Mouse (Mus musculus) thymus, adult 2 months (tissue): ENCODE data around the gene Ctcf.

Source experiments
- CTCF ChIP-seq: fragments of 200-500 bp; IDR thresholded peaks from 2 replicates; pipeline ENCODE4 v1.5.1; 2012; ENCODE audit warnings: mild to moderate bottlenecking, control low read depth, low read length, moderate library complexity, borderline replicate concordance; ENCODE audit not compliant: control insufficient read depth, poor library complexity, insufficient read depth; ENCODE audit errors: extremely low read depth
- POLR2A ChIP-seq: fragments of 200-500 bp; IDR thresholded peaks from 2 replicates; pipeline ENCODE4 v1.6.1; 2012; ENCODE audit warnings: mild to moderate bottlenecking, low read length, control low read depth, moderate library complexity; ENCODE audit not compliant: control insufficient read depth, poor library complexity, insufficient read depth; ENCODE audit errors: extremely low read depth

GRCm38 (mm10) chr8:105648929-105649328 is 12.6 kb downstream of the Ctcf start:
- TF ChIP-seq CTCF (no peak), POLR2A (no peak)
